Mouse (Mus musculus) forebrain, embryonic 10.5 days (tissue): Measurements from ENCODE around the gene Aoc3. TPM values are rescaled to one million over a fixed set of nuclear protein-coding genes. Genes with fewer than 3 reads are reported as not detected.
A peak's percentile ranks its signal among the peaks of the same experiment; 100 is the strongest.
"Not testable (repeated sequence)": the region's sequence is repeated elsewhere in the genome, so short reads cannot be mapped to it uniquely, and the experiment has no call there.

Experiments used
- DNase-seq: peaks from one replicate; pipeline ENCODE4 v3.0.0-alpha.2; 2017; ENCODE audit warnings: low spot score; ENCODE audit errors: extremely low spot score
- H3K27ac ChIP-seq: fragments of 300-500 bp; sonication (generic); 2 replicates; pipeline ENCODE4 v1.5.1; 2016; ENCODE audit warnings: mild to moderate bottlenecking
- H3K27me3 ChIP-seq: fragments of 300-500 bp; sonication (generic); 2 replicates; pipeline ENCODE4 v1.6.1; 2016; ENCODE audit warnings: mild to moderate bottlenecking; ENCODE audit not compliant: poor library complexity, severe bottlenecking
- H3K36me3 ChIP-seq: fragments of 300-500 bp; sonication (generic); replicated peaks from 2 replicates; pipeline ENCODE4 v1.6.1; 2016; ENCODE audit warnings: mild to moderate bottlenecking, moderate library complexity
- H3K4me1 ChIP-seq: fragments of 300-500 bp; sonication (generic); 2 replicates; pipeline ENCODE4 v1.6.1; 2016
- H3K4me3 ChIP-seq: fragments of 300-500 bp; sonication (generic); 2 replicates; pipeline ENCODE4 v1.5.1; 2016; ENCODE audit warnings: mild to moderate bottlenecking, moderate library complexity
- H3K9me3 ChIP-seq: fragments of 300-500 bp; sonication (generic); 2 replicates; pipeline ENCODE4 v1.6.1; 2016; ENCODE audit warnings: mild to moderate bottlenecking, moderate library complexity
- WGBS: fragments of 180-500 bp; shearing (Covaris S2); methylation state at CpG from one replicate; pipeline ENCODE4 v1.1.7; 2016; 5-methylcytosine and 5-hydroxymethylcytosine counted together
- polyA plus RNA-seq: library from polyadenylated mRNA; unstranded; fragments of >200 nt; fragmentation: Nextera tagmentation; extraction: Ambion mirVana; gene quantifications from 2 replicates; pipeline ENCODE4 v1.2.1, GENCODE M21; 2016

The Aoc3 gene
- polyA plus RNA-seq, 1 experiment from 2014 or later: not detected

- Histone ChIP-seq H3K4me1 (peaks cover 11% of the 10 kb centered on the region), H3K9me3 (no peaks in the 10 kb centered on the region), H3K4me3 (no peak overlapping the region), H3K27ac (no peak overlapping the region), H3K27me3 (no peaks in the 10 kb centered on the region), H3K36me3 (no peaks in the 10 kb centered on the region)
- DNase-seq: no peak
- WGBS: 78% methylated on average over 3 of the region's 3 CpGs
Measured at GRCm38 (mm10) chr11:101312150-101312549, 18.3 kb upstream of the Aoc3 start.

- H3K27me3 ChIP-seq: no peaks in the 10 kb centered on the region
- H3K4me3 ChIP-seq: no peak overlapping the region
- peaks cover 20% of the 10 kb centered on the region for H3K4me1 ChIP-seq
- no peak for DNase-seq
- no peaks in the 10 kb centered on the region for H3K9me3 ChIP-seq
- 94% methylated on average over 1 of the region's 1 CpGs for WGBS
- H3K27ac ChIP-seq: no peak overlapping the region
- peaks cover 21% of the 10 kb centered on the region for H3K36me3 ChIP-seq
Measured at GRCm38 (mm10) chr11:101314567-101314966, 15.8 kb upstream of the Aoc3 start.

- no peaks in the 10 kb centered on the region for H3K9me3 ChIP-seq
- peaks cover 20% of the 10 kb centered on the region for H3K4me1 ChIP-seq
- H3K27ac ChIP-seq: peak overlapping the region; percentile 94
- no peak for DNase-seq
- peaks cover 27% of the 10 kb centered on the region for H3K36me3 ChIP-seq
- WGBS: 85% methylated on average over 8 of the region's 8 CpGs
- H3K27me3 ChIP-seq: no peaks in the 10 kb centered on the region
- peak overlapping the region; percentile 99 for H3K4me3 ChIP-seq
Measured at GRCm38 (mm10) chr11:101315082-101315650, 15.2 kb upstream of the Aoc3 start.

GRCm38 (mm10) chr11:101315665-101316500 is 14.5 kb upstream of the Aoc3 start, which contains the start of gene Psme3:
TSS of gene Psme3 (plus strand) at chr11:101316213.
- Histone ChIP-seq H3K4me1 (peaks cover 20% of the 10 kb centered on the region), H3K36me3 (peaks cover 34% of the 10 kb centered on the region), H3K27ac (peak within 1 kb of the TSS; percentile 94), H3K9me3 (no peaks in the 10 kb centered on the region), H3K27me3 (no peaks in the 10 kb centered on the region), H3K4me3 (peak within 1 kb of the TSS; percentile 99)
- WGBS: under 1% methylated on average over 62 of the region's 62 CpGs
- DNase-seq: peak; percentile 95

GRCm38 (mm10) chr11:101316501-101316917 is 13.9 kb upstream of the Aoc3 start:
- no peak for DNase-seq

GRCm38 (mm10) chr11:101323609-101324008 is 6.8 kb upstream of the Aoc3 start:
- WGBS: 22% methylated on average over 4 of the region's 4 CpGs
- peaks cover 87% of the 10 kb centered on the region for H3K36me3 ChIP-seq

More at GRCm38 (mm10) chr11:101316501-101316917, 13.9 kb upstream of the Aoc3 start:
- Histone ChIP-seq H3K36me3 (peaks cover 41% of the 10 kb centered on the region), H3K4me1 (peaks cover 20% of the 10 kb centered on the region), H3K4me3 (peak overlapping the region; percentile 99), H3K9me3 (no peaks in the 10 kb centered on the region), H3K27me3 (no peaks in the 10 kb centered on the region), H3K27ac (peak overlapping the region; percentile 94)
- under 1% methylated on average over 17 of the region's 17 CpGs for WGBS

GRCm38 (mm10) chr11:101324763-101325162 is 5.6 kb upstream of the Aoc3 start, which contains the start of gene Aoc2:
TSS of gene Aoc2 (plus strand) at chr11:101325063.
- H3K4me3 ChIP-seq: no peak within 1 kb of the TSS
- 97% methylated on average over 5 of the region's 5 CpGs for WGBS
- H3K27me3 ChIP-seq: no peaks in the 10 kb centered on the region
- no peaks in the 10 kb centered on the region for H3K4me1 ChIP-seq
- H3K36me3 ChIP-seq: peaks cover 79% of the 10 kb centered on the region
- H3K9me3 ChIP-seq: no peaks in the 10 kb centered on the region
- H3K27ac ChIP-seq: no peak within 1 kb of the TSS
- DNase-seq: no peak

More at GRCm38 (mm10) chr11:101323609-101324008, 6.8 kb upstream of the Aoc3 start:
- H3K4me1 ChIP-seq: no peaks in the 10 kb centered on the region
- DNase-seq: peak; percentile 62
- H3K27ac ChIP-seq: no peak overlapping the region
- no peaks in the 10 kb centered on the region for H3K27me3 ChIP-seq
- no peak overlapping the region for H3K4me3 ChIP-seq
- no peaks in the 10 kb centered on the region for H3K9me3 ChIP-seq

GRCm38 (mm10) chr11:101325201-101325600 is 5.2 kb upstream of the Aoc3 start:
- peaks cover 74% of the 10 kb centered on the region for H3K36me3 ChIP-seq
- not testable (repeated sequence) for H3K9me3 ChIP-seq, H3K27me3 ChIP-seq, H3K4me3 ChIP-seq, DNase-seq, H3K27ac ChIP-seq, H3K4me1 ChIP-seq
- 95% methylated on average over 11 of the region's 11 CpGs for WGBS

- H3K27me3 ChIP-seq: no peaks in the 10 kb centered on the region
- H3K9me3 ChIP-seq: no peaks in the 10 kb centered on the region
- 0 out of 2 replicates have a peak, but pooled peaks cover 3% of the 10 kb centered on the region for H3K4me1 ChIP-seq
- WGBS: 90% methylated on average over 11 of the region's 11 CpGs
- no peak for DNase-seq
- H3K27ac ChIP-seq: no peak overlapping the region
- peaks cover 65% of the 10 kb centered on the region for H3K36me3 ChIP-seq
- H3K4me3 ChIP-seq: no peak overlapping the region
Measured at GRCm38 (mm10) chr11:101326147-101326546, 4.3 kb upstream of the Aoc3 start.

GRCm38 (mm10) chr11:101327311-101327710 is 3.1 kb upstream of the Aoc3 start:
- Histone ChIP-seq H3K4me1 (0 out of 2 replicates have a peak, but pooled peaks cover 3% of the 10 kb centered on the region), H3K27ac (no peak overlapping the region), H3K36me3 (peaks cover 53% of the 10 kb centered on the region), H3K9me3 (no peaks in the 10 kb centered on the region), H3K4me3 (no peak overlapping the region), H3K27me3 (no peaks in the 10 kb centered on the region)
- WGBS: 56% methylated on average over 3 of the region's 3 CpGs
- no peak for DNase-seq

- Histone ChIP-seq H3K4me1 (peaks cover 12% of the 10 kb centered on the region), H3K4me3 (no peak overlapping the region), H3K9me3 (no peaks in the 10 kb centered on the region), H3K36me3 (peaks cover 35% of the 10 kb centered on the region), H3K27me3 (no peaks in the 10 kb centered on the region), H3K27ac (no peak overlapping the region)
- WGBS: 85% methylated on average over 6 of the region's 6 CpGs
- DNase-seq: no peak
Measured at GRCm38 (mm10) chr11:101328941-101329635, 1.3 kb upstream of the Aoc3 start.

- not testable (repeated sequence) for H3K9me3 ChIP-seq, H3K4me3 ChIP-seq, H3K27me3 ChIP-seq, DNase-seq
- WGBS: 88% methylated on average over 6 of the region's 6 CpGs
- Histone ChIP-seq H3K36me3 (peaks cover 17% of the 10 kb centered on the region), H3K4me1 (peaks cover 23% of the 10 kb centered on the region), H3K27ac (0 out of 2 replicates have a peak overlapping the region, but pooled peaks have one; percentile 1)
Measured at GRCm38 (mm10) chr11:101330961-101331360, 556 bp downstream of the Aoc3 start.
